Mouse (Mus musculus): ENCODE data around the gene Higd1c. TPM values are rescaled to one million over a fixed set of nuclear protein-coding genes. Genes with fewer than 3 reads are reported as not detected.

The Higd1c gene
- polyA plus RNA-seq, 1 experiment = 0.97 TPM

GRCm38 (mm10) chr15:100401811-100402210 lies 37.5 kb downstream of the Higd1c start:
- Histone ChIP-seq H3K4me3 (ENCODE audit: insufficient read depth, low read depth, low read length) (peak overlapping the region; percentile 11; the same call in 1 of the 2 replicates), H3K27me3 (replicated peaks; ENCODE audit: control insufficient read depth, insufficient read depth, low read length) (no peaks in the 10 kb centered on the region), H3K4me1 (ENCODE audit: control insufficient read depth, insufficient read depth, low read length) (peaks cover 29% of the 10 kb centered on the region), H3K36me3 (ENCODE audit: control insufficient read depth, insufficient read depth, low read length) (no peaks in the 10 kb centered on the region; the same call in 1 of the 2 replicates), H3K27ac (ENCODE audit: insufficient read depth, low read depth, low read length) (peak overlapping the region; percentile 8)
- TF ChIP-seq CTCF (conservative IDR thresholded peaks at IDR 0.05; ENCODE audit: insufficient read depth, insufficient read length, low read depth, low read length) (no peak), POLR2A (IDR thresholded peaks at IDR 0.05; ENCODE audit: low read depth, low read length) (no peak)
- DNase-seq = peak; percentile 81
- 70% methylated on average over 4 of the region's 4 CpGs for WGBS

- Histone ChIP-seq H3K4me1 (ENCODE audit: control insufficient read depth, insufficient read depth, low read length) (peaks cover 29% of the 10 kb centered on the region), H3K27me3 (replicated peaks; ENCODE audit: control insufficient read depth, insufficient read depth, low read length) (no peaks in the 10 kb centered on the region), H3K36me3 (ENCODE audit: control insufficient read depth, insufficient read depth, low read length) (no peaks in the 10 kb centered on the region; the same call in 1 of the 2 replicates), H3K4me3 (ENCODE audit: insufficient read depth, low read depth, low read length) (peak overlapping the region; percentile 19), H3K27ac (ENCODE audit: insufficient read depth, low read depth, low read length) (peak overlapping the region; percentile 72)
- 66% methylated on average over 14 of the region's 14 CpGs for WGBS
- TF ChIP-seq CTCF (conservative IDR thresholded peaks at IDR 0.05; ENCODE audit: insufficient read depth, insufficient read length, low read depth, low read length) (no peak), POLR2A (IDR thresholded peaks at IDR 0.05; ENCODE audit: low read depth, low read length) (no peak)
- no peak for DNase-seq
Measured at GRCm38 (mm10) chr15:100402347-100402746, 38.0 kb downstream of the Higd1c start.

GRCm38 (mm10) chr15:100402798-100403197 lies 38.5 kb downstream of the Higd1c start:
- no peaks in the 10 kb centered on the region for H3K27me3 ChIP-seq (replicated peaks; ENCODE audit: control insufficient read depth, insufficient read depth, low read length)
- H3K4me1 ChIP-seq (ENCODE audit: control insufficient read depth, insufficient read depth, low read length) = peaks cover 29% of the 10 kb centered on the region
- peak overlapping the region; percentile 72 for H3K27ac ChIP-seq (ENCODE audit: insufficient read depth, low read depth, low read length)
- H3K4me3 ChIP-seq (ENCODE audit: insufficient read depth, low read depth, low read length) = peak overlapping the region; percentile 19
- H3K36me3 ChIP-seq (ENCODE audit: control insufficient read depth, insufficient read depth, low read length) = no peaks in the 10 kb centered on the region; the same call in 1 of the 2 replicates
- TF ChIP-seq CTCF (conservative IDR thresholded peaks at IDR 0.05; ENCODE audit: insufficient read depth, insufficient read length, low read depth, low read length) (no peak), POLR2A (IDR thresholded peaks at IDR 0.05; ENCODE audit: low read depth, low read length) (no peak)
- no peak for DNase-seq
- WGBS = 58% methylated on average over 4 of the region's 4 CpGs

- WGBS = 60% methylated on average over 16 of the region's 16 CpGs
- no peaks in the 10 kb centered on the region for H3K27me3 ChIP-seq (replicated peaks; ENCODE audit: control insufficient read depth, insufficient read depth, low read length)
- H3K36me3 ChIP-seq (ENCODE audit: control insufficient read depth, insufficient read depth, low read length) = no peaks in the 10 kb centered on the region; the same call in 1 of the 2 replicates
- TF ChIP-seq CTCF (conservative IDR thresholded peaks at IDR 0.05; ENCODE audit: insufficient read depth, insufficient read length, low read depth, low read length) = no peak
- no peak for TF ChIP-seq POLR2A (IDR thresholded peaks at IDR 0.05; ENCODE audit: low read depth, low read length)
- peak overlapping the region; percentile 19; the same call in 1 of the 2 replicates for H3K4me3 ChIP-seq (ENCODE audit: insufficient read depth, low read depth, low read length)
- H3K4me1 ChIP-seq (ENCODE audit: control insufficient read depth, insufficient read depth, low read length) = peaks cover 29% of the 10 kb centered on the region
- H3K27ac ChIP-seq (ENCODE audit: insufficient read depth, low read depth, low read length) = peak overlapping the region; percentile 72
- peak; percentile 93 for DNase-seq
Measured at GRCm38 (mm10) chr15:100403318-100404000, 39.1 kb downstream of the Higd1c start.

GRCm38 (mm10) chr15:100406088-100406487 lies 41.7 kb downstream of the Higd1c start:
- Histone ChIP-seq H3K36me3 (ENCODE audit: control insufficient read depth, insufficient read depth, low read length) (no peaks in the 10 kb centered on the region; the same call in 1 of the 2 replicates), H3K27ac (ENCODE audit: insufficient read depth, low read depth, low read length) (no peak overlapping the region), H3K27me3 (replicated peaks; ENCODE audit: control insufficient read depth, insufficient read depth, low read length) (no peaks in the 10 kb centered on the region), H3K4me3 (ENCODE audit: insufficient read depth, low read depth, low read length) (no peak overlapping the region), H3K4me1 (ENCODE audit: control insufficient read depth, insufficient read depth, low read length) (peaks cover 31% of the 10 kb centered on the region)
- WGBS = 28% methylated on average over 5 of the region's 5 CpGs
- no peak for TF ChIP-seq POLR2A (IDR thresholded peaks at IDR 0.05; ENCODE audit: low read depth, low read length)
- no peak for TF ChIP-seq CTCF (conservative IDR thresholded peaks at IDR 0.05; ENCODE audit: insufficient read depth, insufficient read length, low read depth, low read length)
- peak; percentile 55 for DNase-seq

GRCm38 (mm10) chr15:100410918-100411672 lies 46.8 kb downstream of the Higd1c start:
- Histone ChIP-seq H3K4me1 (ENCODE audit: control insufficient read depth, insufficient read depth, low read length) (peaks cover 48% of the 10 kb centered on the region), H3K36me3 (ENCODE audit: control insufficient read depth, insufficient read depth, low read length) (no peaks in the 10 kb centered on the region; the same call in 1 of the 2 replicates), H3K27ac (ENCODE audit: insufficient read depth, low read depth, low read length) (peak overlapping the region; percentile 87), H3K27me3 (replicated peaks; ENCODE audit: control insufficient read depth, insufficient read depth, low read length) (no peaks in the 10 kb centered on the region), H3K4me3 (ENCODE audit: insufficient read depth, low read depth, low read length) (no peak overlapping the region)
- DNase-seq = peak; percentile 95
- TF ChIP-seq POLR2A (IDR thresholded peaks at IDR 0.05; ENCODE audit: low read depth, low read length) = no peak
- 27% methylated on average over 14 of the region's 14 CpGs for WGBS

- Histone ChIP-seq H3K4me3 (ENCODE audit: insufficient read depth, low read depth, low read length) (no peak overlapping the region), H3K4me1 (ENCODE audit: control insufficient read depth, insufficient read depth, low read length) (peaks cover 48% of the 10 kb centered on the region), H3K27ac (ENCODE audit: insufficient read depth, low read depth, low read length) (peak overlapping the region; percentile 87), H3K36me3 (ENCODE audit: control insufficient read depth, insufficient read depth, low read length) (no peaks in the 10 kb centered on the region; the same call in 1 of the 2 replicates), H3K27me3 (replicated peaks; ENCODE audit: control insufficient read depth, insufficient read depth, low read length) (no peaks in the 10 kb centered on the region)
- 53% methylated on average over 5 of the region's 5 CpGs for WGBS
- DNase-seq = peak; percentile 61
- TF ChIP-seq POLR2A (IDR thresholded peaks at IDR 0.05; ENCODE audit: low read depth, low read length) (no peak), CTCF (conservative IDR thresholded peaks at IDR 0.05; ENCODE audit: insufficient read depth, insufficient read length, low read depth, low read length) (no peak)
Measured at GRCm38 (mm10) chr15:100411731-100412130, 47.4 kb downstream of the Higd1c start.

Data from kidney, adult 2 months (tissue).